ENCODE assay signal across 13 mouse cellular contexts in the genomic region with DNA sequence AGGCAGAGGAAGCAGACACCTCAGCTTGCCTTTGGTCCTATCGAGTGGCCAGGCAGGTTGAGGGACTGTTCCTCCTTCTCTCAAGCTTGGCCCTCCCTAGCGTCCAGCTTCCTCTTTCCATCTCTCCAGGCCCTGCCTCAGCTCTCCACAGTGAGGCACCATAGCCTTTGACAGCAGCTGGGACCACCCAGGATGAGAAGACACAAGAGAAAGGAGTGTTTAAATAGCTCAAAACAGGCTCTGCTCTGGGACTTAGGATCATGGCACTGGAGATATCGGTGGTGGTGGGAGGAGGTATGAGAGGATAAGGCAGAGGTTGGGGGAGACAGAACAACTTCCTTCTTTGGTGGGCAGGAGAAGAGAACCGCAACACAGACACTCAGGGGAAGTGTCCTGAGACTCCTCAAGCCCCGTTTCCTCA.
DNase-seq lines count a peak whose midpoint lies in the region; ATAC-seq and TF ChIP-seq lines count a peak whose summit lies in the region.
"Had no signal": no experiment of that assay in that cellular context is flagged by ENCODE, and none has a peak within 500 bp of the region (broad histone marks: within the 10 kb centered on the region; RNA-seq: fewer than 3 reads in every experiment).

No protein-coding gene starts in this region.

- 66% methylated on average over 5 of the region's 5 CpGs for WGBS in hindbrain, embryonic 10.5 days
- WGBS in hindbrain, embryonic 14.5 days = 72% methylated on average over 5 of the region's 5 CpGs
- 0% methylated on average over 4 of the region's 5 CpGs for WGBS in macrophage (ENCODE audit: missing documents)

- DNase-seq in hindbrain, embryonic 10.5 days (ENCODE audit: low spot score) = no peak
- DNase-seq in hindbrain, embryonic 14.5 days (ENCODE audit: low spot score) = no peak
- peak; percentile 65 for DNase-seq in A20 (ENCODE audit: low read depth, low spot score)
- DNase-seq in left cerebral cortex, adult 9 months (ENCODE audit: low spot score in 2 of 2) = no peak
- DNase-seq in thymus, postnatal 4 days = no peak
- DNase-seq: cerebellum, adult 11-12 months; gastrocnemius, adult 2 months; right cerebral cortex, postnatal 25 days had no signal

- no peak for TF ChIP-seq CTCF in bone marrow macrophage, adult 2 months (IDR thresholded peaks at IDR 0.05; ENCODE audit: low read depth, low read length)

- no peak for ATAC-seq in hindbrain, embryonic 14.5 days (ENCODE audit: low FRiP score)
- ATAC-seq in CD4-positive, CD25-positive, alpha-beta regulatory T cell, adult 4 months = no peak

- peak overlapping the region; percentile 35; the same call in 1 of the 2 replicates for H3K27ac ChIP-seq in hindbrain, embryonic 10.5 days
- H3K27ac ChIP-seq in hindbrain, embryonic 14.5 days = no peak overlapping the region
- H3K27ac ChIP-seq in bone marrow macrophage, adult 2 months (ENCODE audit: insufficient read depth, low read depth, low read length) = peak overlapping the region; percentile 71
- H3K27ac ChIP-seq in macrophage = peak overlapping the region; percentile 71
- H3K27ac ChIP-seq: gastrocnemius, adult 2 months; hindbrain, embryonic 12.5 days; limb, embryonic 13.5 days had no signal

- H3K9ac ChIP-seq in hindbrain, embryonic 14.5 days = no peak overlapping the region
- H3K9ac ChIP-seq: hindbrain, embryonic 12.5 days; limb, embryonic 13.5 days had no signal

- H3K4me1 ChIP-seq in hindbrain, embryonic 10.5 days (replicated peaks) = peaks cover 20% of the 10 kb centered on the region; the same call in 1 of the 2 replicates
- 0 out of 2 replicates have a peak, but pooled peaks cover 3% of the 10 kb centered on the region for H3K4me1 ChIP-seq in hindbrain, embryonic 14.5 days (replicated peaks; ENCODE audit: control insufficient read depth, insufficient read depth, low read length)
- peaks cover 59% of the 10 kb centered on the region for H3K4me1 ChIP-seq in bone marrow macrophage, adult 2 months (ENCODE audit: control insufficient read depth, insufficient read depth, low read length)

- no peak overlapping the region for H3K4me3 ChIP-seq in hindbrain, embryonic 10.5 days
- no peak overlapping the region for H3K4me3 ChIP-seq in hindbrain, embryonic 14.5 days (replicated peaks; ENCODE audit: low read length)
- H3K4me3 ChIP-seq in bone marrow macrophage, adult 2 months (ENCODE audit: insufficient read depth, low read length) = 0 out of 2 replicates have a peak overlapping the region, but pooled peaks have one; percentile 12
- no peak overlapping the region for H3K4me3 ChIP-seq in macrophage (ENCODE audit: inconsistent target)
- H3K4me3 ChIP-seq: gastrocnemius, adult 2 months; hindbrain, embryonic 12.5 days; limb, embryonic 13.5 days had no signal

- no peaks in the 10 kb centered on the region for H3K36me3 ChIP-seq in hindbrain, embryonic 10.5 days
- H3K36me3 ChIP-seq in hindbrain, embryonic 14.5 days (replicated peaks; ENCODE audit: control insufficient read depth, insufficient read depth) = no peaks in the 10 kb centered on the region
- no peaks in the 10 kb centered on the region for H3K36me3 ChIP-seq in macrophage (ENCODE audit: inconsistent target)
- H3K36me3 ChIP-seq: hindbrain, embryonic 12.5 days; limb, embryonic 13.5 days had no signal

- H3K79me2 ChIP-seq in macrophage (ENCODE audit: inconsistent target) = peaks cover 43% of the 10 kb centered on the region

- no peak overlapping the region for H3K4me2 ChIP-seq in hindbrain, embryonic 14.5 days (replicated peaks)
- H3K4me2 ChIP-seq: hindbrain, embryonic 12.5 days; limb, embryonic 13.5 days had no signal

- peaks cover 2% of the 10 kb centered on the region; the same call in 1 of the 2 replicates for H3K27me3 ChIP-seq in hindbrain, embryonic 10.5 days (ENCODE audit: insufficient read depth, poor library complexity, severe bottlenecking)
- no peaks in the 10 kb centered on the region for H3K27me3 ChIP-seq in hindbrain, embryonic 14.5 days (ENCODE audit: control insufficient read depth, insufficient read depth, low read length)
- H3K27me3 ChIP-seq: hindbrain, embryonic 12.5 days; limb, embryonic 13.5 days had no signal

- no peaks in the 10 kb centered on the region for H3K9me3 ChIP-seq in hindbrain, embryonic 10.5 days
- no peaks in the 10 kb centered on the region for H3K9me3 ChIP-seq in hindbrain, embryonic 14.5 days (ENCODE audit: control insufficient read depth, low read length)
- H3K9me3 ChIP-seq: hindbrain, embryonic 12.5 days; limb, embryonic 13.5 days had no signal

- no peak for TF ChIP-seq POLR2A in bone marrow macrophage, adult 2 months (IDR thresholded peaks at IDR 0.05; ENCODE audit: borderline replicate concordance, low read depth, low read length)
